Mouse (Mus musculus) E14TG2a.4 (cell line): Measurements from ENCODE around the gene Shank3.

Source experiments
- H3K27me3 ChIP-seq: 2 replicates; pipeline ENCODE4 v1.6.1; 2014; ENCODE audit warnings: low read length, control low read depth; ENCODE audit not compliant: insufficient read depth
- H3K36me3 ChIP-seq: 2 replicates; pipeline ENCODE4 v1.6.1; 2014; ENCODE audit warnings: low read length, control low read depth; ENCODE audit not compliant: insufficient read depth
- H3K4me1 ChIP-seq: replicated peaks from 2 replicates; pipeline ENCODE4 v1.6.1; 2014; ENCODE audit warnings: low read depth, low read length, control low read depth
- H3K4me3 ChIP-seq: replicated peaks from 2 replicates; pipeline ENCODE4 v1.5.1; 2014; ENCODE audit warnings: mild to moderate bottlenecking, low read length
- H3K9me3 ChIP-seq: 2 replicates; pipeline ENCODE4 v1.6.1; 2014; ENCODE audit warnings: low read length, control low read depth
- CTCF ChIP-seq: conservative IDR thresholded peaks from 2 replicates; pipeline ENCODE4 v1.5.1; 2014; ENCODE audit warnings: low read length
- NANOG ChIP-seq: IDR thresholded peaks from 2 replicates; pipeline ENCODE4 v1.6.1; 2014; ENCODE audit warnings: borderline replicate concordance, low read length, mixed read lengths
- POU5F1 ChIP-seq: IDR thresholded peaks from 2 replicates; pipeline ENCODE4 v1.6.1; 2014; ENCODE audit warnings: low read length, borderline replicate concordance

Gene Shank3

GRCm38 (mm10) chr15:89572147-89572546 lies 72.7 kb downstream of the Shank3 start:
- no peak for TF ChIP-seq NANOG
- TF ChIP-seq POU5F1: no peak
- TF ChIP-seq CTCF: no peak
- no peak overlapping the region for H3K4me3 ChIP-seq
- H3K27me3 ChIP-seq: peaks cover 47% of the 10 kb centered on the region

GRCm38 (mm10) chr15:89582494-89582893 lies 83.1 kb downstream of the Shank3 start:
- peaks cover 33% of the 10 kb centered on the region for H3K4me1 ChIP-seq
- peaks cover 7% of the 10 kb centered on the region for H3K9me3 ChIP-seq
- H3K36me3 ChIP-seq: no peaks in the 10 kb centered on the region
- H3K4me3 ChIP-seq: no peak overlapping the region
- TF ChIP-seq NANOG (no peak), CTCF (no peak), POU5F1 (no peak)
- H3K27me3 ChIP-seq: no peaks in the 10 kb centered on the region

More at GRCm38 (mm10) chr15:89572147-89572546, 72.7 kb downstream of the Shank3 start:
- Histone ChIP-seq H3K36me3 (no peaks in the 10 kb centered on the region), H3K9me3 (no peaks in the 10 kb centered on the region), H3K4me1 (peaks cover 35% of the 10 kb centered on the region)

GRCm38 (mm10) chr15:89585101-89585500 lies 85.7 kb downstream of the Shank3 start:
- Histone ChIP-seq H3K9me3 (peaks cover 7% of the 10 kb centered on the region), H3K4me3 (peak overlapping the region; percentile 11; the same call in 1 of the 2 replicates), H3K4me1 (peaks cover 33% of the 10 kb centered on the region), H3K36me3 (no peaks in the 10 kb centered on the region), H3K27me3 (peaks cover 4% of the 10 kb centered on the region; the same call in 1 of the 2 replicates)
- TF ChIP-seq CTCF (no peak), POU5F1 (no peak), NANOG (no peak)

GRCm38 (mm10) chr15:89585631-89586030 lies 86.2 kb downstream of the Shank3 start:
- TF ChIP-seq POU5F1: no peak
- TF ChIP-seq NANOG: no peak
- no peak for TF ChIP-seq CTCF
- Histone ChIP-seq H3K27me3 (peaks cover 5% of the 10 kb centered on the region; the same call in 1 of the 2 replicates), H3K4me1 (peaks cover 33% of the 10 kb centered on the region), H3K4me3 (no peak overlapping the region), H3K9me3 (peaks cover 7% of the 10 kb centered on the region), H3K36me3 (no peaks in the 10 kb centered on the region)

GRCm38 (mm10) chr15:89589146-89589545 lies 89.7 kb downstream of the Shank3 start:
- no peak for TF ChIP-seq CTCF
- no peak for TF ChIP-seq POU5F1
- TF ChIP-seq NANOG: no peak
- H3K4me3 ChIP-seq: no peak overlapping the region
- peaks cover 5% of the 10 kb centered on the region; the same call in 1 of the 2 replicates for H3K27me3 ChIP-seq
- H3K36me3 ChIP-seq: no peaks in the 10 kb centered on the region
- H3K9me3 ChIP-seq: no peaks in the 10 kb centered on the region
- peaks cover 35% of the 10 kb centered on the region for H3K4me1 ChIP-seq

- TF ChIP-seq NANOG (no peak), POU5F1 (no peak), CTCF (no peak)
- H3K36me3 ChIP-seq: no peaks in the 10 kb centered on the region
- H3K4me3 ChIP-seq: peak overlapping the region; percentile 89
- peaks cover 15% of the 10 kb centered on the region for H3K4me1 ChIP-seq
- H3K9me3 ChIP-seq: no peaks in the 10 kb centered on the region
- H3K27me3 ChIP-seq: peaks cover 5% of the 10 kb centered on the region; the same call in 1 of the 2 replicates
Observed at GRCm38 (mm10) chr15:89591317-89591716, 91.9 kb downstream of the Shank3 start.

GRCm38 (mm10) chr15:89591723-89592455 lies 92.5 kb downstream of the Shank3 start, which contains the start of gene Rabl2:
Rabl2 (minus strand) TSS chr15:89591923.
- Histone ChIP-seq H3K4me1 (peaks cover 14% of the 10 kb centered on the region), H3K9me3 (no peaks in the 10 kb centered on the region), H3K4me3 (peak within 1 kb of the TSS; percentile 89), H3K27me3 (peaks cover 5% of the 10 kb centered on the region; the same call in 1 of the 2 replicates), H3K36me3 (no peaks in the 10 kb centered on the region)
- TF ChIP-seq NANOG (no peak), POU5F1 (no peak), CTCF (no peak)

- TF ChIP-seq CTCF (no peak), NANOG (no peak), POU5F1 (no peak)
- Histone ChIP-seq H3K27me3 (peaks cover 5% of the 10 kb centered on the region; the same call in 1 of the 2 replicates), H3K36me3 (no peaks in the 10 kb centered on the region), H3K9me3 (no peaks in the 10 kb centered on the region), H3K4me1 (peaks cover 14% of the 10 kb centered on the region), H3K4me3 (peak overlapping the region; percentile 89)
Observed at GRCm38 (mm10) chr15:89592548-89592947, 93.1 kb downstream of the Shank3 start.
